Mouse (Mus musculus): ENCODE measurements around the gene Pcyt1b. TPM values are rescaled to one million over a fixed set of nuclear protein-coding genes. Genes with fewer than 3 reads are reported as not detected.

The Pcyt1b gene
- polyA plus RNA-seq, 1 experiment from 2014 or later = 7.3 TPM

DNA sequence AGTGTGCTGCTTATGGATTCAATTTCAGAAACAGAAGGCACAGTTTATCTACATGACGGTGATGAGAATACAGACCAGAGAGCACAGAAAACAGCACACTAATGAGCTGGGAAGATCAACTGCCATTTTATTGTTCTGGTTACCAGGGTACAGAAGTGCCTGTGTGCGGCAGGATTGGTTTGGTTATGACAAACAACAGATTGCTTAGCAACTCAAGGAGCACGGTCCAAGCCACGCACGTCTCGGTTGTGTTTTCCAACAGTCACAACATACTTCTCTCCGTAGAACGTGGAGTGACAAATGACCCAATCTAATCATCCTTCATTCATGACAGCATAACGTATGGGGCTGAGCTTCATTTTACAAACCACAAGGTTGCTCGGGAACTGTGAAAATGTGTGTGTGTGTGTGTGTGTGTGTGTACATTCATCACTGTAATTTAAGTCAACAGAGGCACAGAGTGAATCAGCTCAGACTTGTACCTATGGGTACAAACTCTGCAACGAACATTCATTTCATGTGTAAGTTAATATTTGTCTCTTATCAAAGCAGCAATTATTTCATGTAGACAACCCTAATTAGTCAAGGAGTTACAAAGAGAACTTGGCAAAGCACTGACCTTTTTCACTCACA lies 100.7 kb downstream of the Pcyt1b start:
- Histone ChIP-seq H3K27me3 (ENCODE audit: control insufficient read depth, insufficient read depth, low read depth, low read length) (no peaks in the 10 kb centered on the region; the same call in 1 of the 2 replicates), H3K27ac (ENCODE audit: low read length) (no peak overlapping the region), H3K4me3 (ENCODE audit: low read depth, low read length) (no peak overlapping the region), H3K9ac (ENCODE audit: low read depth, low read length) (no peak overlapping the region), H3K36me3 (ENCODE audit: control insufficient read depth, insufficient read depth) (no peaks in the 10 kb centered on the region), H3K4me1 (ENCODE audit: control insufficient read depth, low read depth, low read length) (peaks cover 7% of the 10 kb centered on the region), H3K4me2 (ENCODE audit: low read depth, low read length) (no peak overlapping the region), H3K9me3 (replicated peaks; ENCODE audit: control insufficient read depth, low read length) (no peaks in the 10 kb centered on the region; the same call in 1 of the 2 replicates)
- no peak for ATAC-seq (ENCODE audit: low read depth)
- 68% methylated on average over 11 of the region's 11 CpGs for WGBS (ENCODE audit: insufficient replicate concordance)

DNA sequence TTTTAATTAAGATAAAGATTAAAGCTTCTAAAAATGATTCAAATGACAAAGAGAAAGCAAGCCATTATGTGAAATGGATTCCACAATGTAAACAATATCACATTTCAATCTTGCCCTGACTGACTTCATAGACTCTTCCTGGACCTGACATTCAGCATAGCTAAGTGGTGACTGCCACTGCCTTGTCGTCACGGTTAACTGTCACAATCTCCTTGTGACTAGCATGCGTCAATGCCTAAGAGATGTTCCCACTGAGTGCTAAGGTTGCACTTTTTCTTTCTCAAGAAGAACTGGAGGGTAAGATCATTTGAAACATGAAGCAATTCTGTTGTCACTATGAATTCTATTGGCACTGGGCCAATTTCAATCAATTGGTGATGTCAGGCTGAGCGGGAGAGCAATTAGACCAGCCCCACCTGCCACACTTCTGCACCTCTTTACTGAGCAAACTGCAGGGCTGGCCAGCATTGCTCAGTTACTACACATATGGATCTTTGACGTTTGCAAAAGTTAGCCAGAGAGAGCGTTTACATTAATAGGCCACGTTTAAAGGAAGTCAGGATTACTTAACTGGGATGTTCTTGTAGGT lies 102.3 kb downstream of the Pcyt1b start:
- no peak overlapping the region for H3K4me2 ChIP-seq (ENCODE audit: low read depth, low read length)
- H3K4me1 ChIP-seq (ENCODE audit: control insufficient read depth, low read depth, low read length) = no peaks in the 10 kb centered on the region
- 56% methylated on average over 7 of the region's 7 CpGs for WGBS (ENCODE audit: insufficient replicate concordance)
- no peaks in the 10 kb centered on the region for H3K36me3 ChIP-seq (ENCODE audit: control insufficient read depth, insufficient read depth)
- H3K27ac ChIP-seq (ENCODE audit: low read length) = no peak overlapping the region
- H3K4me3 ChIP-seq (ENCODE audit: low read depth, low read length) = no peak overlapping the region
- H3K27me3 ChIP-seq (ENCODE audit: control insufficient read depth, insufficient read depth, low read depth, low read length) = no peaks in the 10 kb centered on the region; the same call in 1 of the 2 replicates
- no peaks in the 10 kb centered on the region; the same call in 1 of the 2 replicates for H3K9me3 ChIP-seq (replicated peaks; ENCODE audit: control insufficient read depth, low read length)
- ATAC-seq (ENCODE audit: low read depth) = no peak
- no peak overlapping the region for H3K9ac ChIP-seq (ENCODE audit: low read depth, low read length)

DNA sequence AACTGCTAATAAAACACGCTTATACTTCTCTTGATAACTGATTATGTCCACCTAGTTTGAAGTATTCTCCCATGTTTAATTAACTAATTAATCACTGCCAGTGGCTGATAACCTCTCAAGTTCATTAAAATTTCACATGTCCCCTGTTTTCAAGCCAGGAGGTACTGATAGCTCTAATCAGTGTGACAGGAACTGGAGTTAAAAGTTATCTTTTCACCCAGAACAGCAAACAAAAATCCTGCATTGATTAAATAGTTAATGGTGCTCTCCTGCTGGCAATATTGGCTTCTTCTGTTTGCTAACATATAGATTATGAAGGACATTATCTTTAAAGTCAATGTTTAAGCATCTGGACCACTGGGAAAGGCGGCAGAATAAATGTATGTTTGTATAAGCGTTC lies 106.1 kb downstream of the Pcyt1b start:
- Histone ChIP-seq H3K4me2 (ENCODE audit: low read depth, low read length) (no peak overlapping the region), H3K4me3 (ENCODE audit: low read depth, low read length) (no peak overlapping the region), H3K9ac (ENCODE audit: low read depth, low read length) (no peak overlapping the region), H3K27ac (ENCODE audit: low read length) (no peak overlapping the region), H3K4me1 (ENCODE audit: control insufficient read depth, low read depth, low read length) (no peaks in the 10 kb centered on the region), H3K27me3 (ENCODE audit: control insufficient read depth, insufficient read depth, low read depth, low read length) (no peaks in the 10 kb centered on the region; the same call in 1 of the 2 replicates), H3K9me3 (replicated peaks; ENCODE audit: control insufficient read depth, low read length) (no peaks in the 10 kb centered on the region), H3K36me3 (ENCODE audit: control insufficient read depth, insufficient read depth) (no peaks in the 10 kb centered on the region)
- no peak for ATAC-seq (ENCODE audit: low read depth)
- WGBS (ENCODE audit: insufficient replicate concordance) = 73% methylated on average over 3 of the region's 3 CpGs

DNA sequence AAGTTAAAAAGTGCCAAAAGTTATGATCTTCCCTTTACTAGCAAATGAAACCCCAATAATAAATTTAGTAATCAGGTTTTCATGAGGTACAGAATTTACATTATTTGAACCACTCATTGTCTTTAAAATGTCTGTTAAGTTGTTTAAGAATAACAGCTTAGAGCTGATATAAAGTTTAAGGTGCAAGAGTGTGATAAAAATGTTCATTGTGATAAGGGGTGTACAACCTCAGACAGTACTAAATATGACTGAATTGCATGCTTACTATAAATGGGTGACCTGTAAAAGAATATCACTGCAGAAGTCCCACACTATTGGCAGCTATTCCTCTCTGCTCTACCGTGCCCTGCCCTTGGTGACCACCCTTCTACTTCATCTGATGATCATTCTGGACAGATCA lies 134.9 kb downstream of the Pcyt1b start:
- peaks cover 5% of the 10 kb centered on the region; the same call in 1 of the 2 replicates for H3K4me1 ChIP-seq (ENCODE audit: control insufficient read depth, low read depth, low read length)
- H3K27ac ChIP-seq (ENCODE audit: low read length) = no peak overlapping the region
- WGBS (ENCODE audit: insufficient replicate concordance) = 30% methylated on average over 1 of the region's 1 CpGs
- no peaks in the 10 kb centered on the region for H3K27me3 ChIP-seq (ENCODE audit: control insufficient read depth, insufficient read depth, low read depth, low read length)
- 0 out of 2 replicates have a peak, but pooled peaks have one; percentile 19 for ATAC-seq (ENCODE audit: low read depth)
- H3K4me2 ChIP-seq (ENCODE audit: low read depth, low read length) = no peak overlapping the region
- H3K36me3 ChIP-seq (ENCODE audit: control insufficient read depth, insufficient read depth) = no peaks in the 10 kb centered on the region
- H3K9me3 ChIP-seq (replicated peaks; ENCODE audit: control insufficient read depth, low read length) = no peaks in the 10 kb centered on the region
- no peak overlapping the region for H3K4me3 ChIP-seq (ENCODE audit: low read depth, low read length)
- no peak overlapping the region for H3K9ac ChIP-seq (ENCODE audit: low read depth, low read length)

DNA sequence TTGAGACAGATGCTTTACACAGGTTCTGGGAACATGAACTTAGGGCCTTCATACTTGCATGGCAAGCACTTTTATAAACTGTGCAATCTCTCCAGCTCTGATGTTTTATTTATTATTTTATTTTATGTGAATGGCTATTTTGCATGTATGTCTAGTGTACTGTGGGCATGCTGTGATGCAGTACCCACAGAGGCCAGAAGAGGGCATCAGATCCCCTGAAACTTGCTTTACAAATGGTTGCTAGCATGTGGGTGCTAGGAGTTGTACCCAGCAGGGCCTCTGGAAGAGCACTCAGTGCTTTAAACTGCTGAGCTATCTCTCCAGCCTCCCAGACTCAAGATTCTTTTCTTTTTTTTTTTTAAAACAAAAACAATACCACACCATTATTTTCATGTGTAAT lies 138.5 kb downstream of the Pcyt1b start:
- H3K27ac ChIP-seq (ENCODE audit: low read length) = no peak overlapping the region
- H3K4me3 ChIP-seq (ENCODE audit: low read depth, low read length) = no peak overlapping the region
- ATAC-seq (ENCODE audit: low read depth) = no peak
- H3K9me3 ChIP-seq (replicated peaks; ENCODE audit: control insufficient read depth, low read length) = no peaks in the 10 kb centered on the region
- H3K36me3 ChIP-seq (ENCODE audit: control insufficient read depth, insufficient read depth) = no peaks in the 10 kb centered on the region
- H3K27me3 ChIP-seq (ENCODE audit: control insufficient read depth, insufficient read depth, low read depth, low read length) = no peaks in the 10 kb centered on the region
- no peak overlapping the region for H3K9ac ChIP-seq (ENCODE audit: low read depth, low read length)
- no peak overlapping the region for H3K4me2 ChIP-seq (ENCODE audit: low read depth, low read length)
- peaks cover 5% of the 10 kb centered on the region; the same call in 1 of the 2 replicates for H3K4me1 ChIP-seq (ENCODE audit: control insufficient read depth, low read depth, low read length)

Other genes starting within 250 kb of the Pcyt1b start
- gene Pola1, start 22.7 kb upstream of the Pcyt1b start, polyA plus RNA-seq (2015; fragmentation: Nextera tagmentation; extraction: Ambion mirVana) = 13.6 and 15.0 TPM in 2 replicates
- gene Pdk3, start 177.3 kb downstream of the Pcyt1b start, polyA plus RNA-seq (2015; fragmentation: Nextera tagmentation; extraction: Ambion mirVana) = 27.5 and 29.9 TPM in 2 replicates

Data from liver, embryonic 16.5 days (tissue).